Mouse (Mus musculus) layer of hippocampus, adult 8-10 months (tissue): ENCODE data around the gene Cfc1. TPM values are rescaled to one million over a fixed set of nuclear protein-coding genes. Genes with fewer than 3 reads are reported as not detected.
A peak's percentile ranks its signal among the peaks of the same experiment; 100 is the strongest.

Experiments used
- DNase-seq, 2 experiments: peaks; one replicate each; pipeline ENCODE4 v3.0.0; 2022; ENCODE audit warnings: low spot score in 2 of 2
- total RNA-seq, 4 experiments: library from RNA; stranded (reverse); gene quantifications; 2 replicates each; pipeline ENCODE4 v1.2.4; 2022

Gene Cfc1
- total RNA-seq, 4 experiments from 2014 or later, result not detected

- DNase-seq, result no peak
Measured at GRCm38 (mm10) chr1:34547074-34547473, 11.6 kb downstream of the Cfc1 start.

- DNase-seq, result no peak
Measured at GRCm38 (mm10) chr1:34553690-34554089, 18.2 kb downstream of the Cfc1 start.

- no peak for DNase-seq
Measured at GRCm38 (mm10) chr1:34554275-34554674, 18.8 kb downstream of the Cfc1 start.

GRCm38 (mm10) chr1:34560843-34561242 lies 25.4 kb downstream of the Cfc1 start, which contains the start of gene Prss40:
Prss40 (minus strand) TSS chr1:34560943.
- DNase-seq, result no peak

- no peak for DNase-seq
Measured at GRCm38 (mm10) chr1:34564383-34565045, 29.1 kb downstream of the Cfc1 start.

GRCm38 (mm10) chr1:34568120-34568519 lies 32.7 kb downstream of the Cfc1 start:
- DNase-seq, result no peak

GRCm38 (mm10) chr1:34569876-34570275 lies 34.4 kb downstream of the Cfc1 start:
- no peak for DNase-seq

GRCm38 (mm10) chr1:34571431-34571830 lies 36.0 kb downstream of the Cfc1 start:
- peak; percentile 57 to 64 for DNase-seq

GRCm38 (mm10) chr1:34573221-34573620 lies 37.8 kb downstream of the Cfc1 start:
- no peak for DNase-seq

GRCm38 (mm10) chr1:34578851-34579781 lies 43.7 kb downstream of the Cfc1 start, which contains the start of gene Amer3:
Amer3 (plus strand) TSS chr1:34579657.
- peak; percentile 64 to 76 for DNase-seq

- DNase-seq, result peak; percentile 33 to 38
Measured at GRCm38 (mm10) chr1:34579782-34580356, 44.4 kb downstream of the Cfc1 start.

GRCm38 (mm10) chr1:34582218-34582617 lies 46.8 kb downstream of the Cfc1 start:
- no peak for DNase-seq

- peak; percentile 82 to 84 for DNase-seq
Measured at GRCm38 (mm10) chr1:34583821-34584263, 48.4 kb downstream of the Cfc1 start.

- DNase-seq, result no peak
Measured at GRCm38 (mm10) chr1:34584736-34585135, 49.3 kb downstream of the Cfc1 start.

- no peak for DNase-seq
Measured at GRCm38 (mm10) chr1:34587298-34588096, 52.0 kb downstream of the Cfc1 start.

Other genes starting within 250 kb of the Cfc1 start
- gene Ccdc115, start 96.0 kb upstream of the Cfc1 start, total RNA-seq, result 10 to 100 TPM; 16.0 to 20.6 (median 17.9) TPM
- 10 to 100 TPM; 32.3 to 36.9 (median 33.4) TPM for gene Imp4, start 95.8 kb upstream of the Cfc1 start, total RNA-seq
- 10 to 100 TPM in 1 of 4 experiments, 1 to 10 TPM in 3; 5.0 to 11.9 (median 8.9) TPM for gene Ptpn18, start 75.9 kb upstream of the Cfc1 start, total RNA-seq
- gene Prss39, start 37.2 kb upstream of the Cfc1 start, total RNA-seq, result not detected
- gene Prss40, start 25.3 kb downstream of the Cfc1 start, total RNA-seq, result not detected
- 10 to 100 TPM; 33.5 to 37.0 (median 34.7) TPM for gene Amer3, start 44.0 kb downstream of the Cfc1 start, total RNA-seq